Mouse (Mus musculus): ENCODE measurements around the gene Ccr10. TPM values are rescaled to one million over a fixed set of nuclear protein-coding genes. Genes with fewer than 3 reads are reported as not detected.
"Not testable (repeated sequence)": the region's sequence is repeated elsewhere in the genome, so short reads cannot be mapped to it uniquely, and the experiment has no call there.

Gene Ccr10
- polyA plus RNA-seq, 1 experiment from 2014 or later: 0.24 TPM

DNA sequence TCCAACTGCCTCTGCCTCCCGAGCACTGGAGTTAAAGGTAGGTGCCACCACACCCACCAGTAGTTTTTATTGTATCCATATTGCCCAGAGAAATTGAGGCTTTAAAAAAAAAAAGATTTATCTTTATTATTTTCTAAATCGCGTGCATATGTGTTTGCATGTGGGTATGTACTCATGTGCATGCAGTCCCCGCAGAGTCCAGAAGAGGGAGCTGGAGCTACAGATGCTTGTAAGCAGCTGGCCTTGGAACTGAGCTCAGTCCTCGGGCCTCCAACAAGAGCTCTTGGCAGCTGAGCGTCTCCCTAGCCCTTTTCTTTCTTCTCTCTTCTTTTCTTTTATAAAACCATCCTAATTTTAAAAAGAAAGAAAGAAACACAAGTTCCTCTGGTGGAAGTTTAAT is 43.5 kb downstream of the Ccr10 start:
- no peak for ATAC-seq (ENCODE audit: low FRiP score, low TSS enrichment)
- no peak overlapping the region for H3K4me3 ChIP-seq (ENCODE audit: low read length)
- peaks cover 3% of the 10 kb centered on the region; the same call in 1 of the 2 replicates for H3K9me3 ChIP-seq (ENCODE audit: control insufficient read depth, low read length)
- no peak overlapping the region for H3K9ac ChIP-seq (ENCODE audit: low read depth, low read length)
- no peak overlapping the region for H3K27ac ChIP-seq (ENCODE audit: low read depth, low read length)
- WGBS: 87% methylated on average over 6 of the region's 6 CpGs
- H3K36me3 ChIP-seq (ENCODE audit: control insufficient read depth, insufficient read depth, low read length): peaks cover 1% of the 10 kb centered on the region
- no peaks in the 10 kb centered on the region for H3K4me1 ChIP-seq (ENCODE audit: control insufficient read depth, insufficient read depth, low read length)
- no peaks in the 10 kb centered on the region for H3K27me3 ChIP-seq (ENCODE audit: control insufficient read depth, insufficient read depth, low read length)
- no peak overlapping the region for H3K4me2 ChIP-seq (replicated peaks; ENCODE audit: low read depth, low read length)

DNA sequence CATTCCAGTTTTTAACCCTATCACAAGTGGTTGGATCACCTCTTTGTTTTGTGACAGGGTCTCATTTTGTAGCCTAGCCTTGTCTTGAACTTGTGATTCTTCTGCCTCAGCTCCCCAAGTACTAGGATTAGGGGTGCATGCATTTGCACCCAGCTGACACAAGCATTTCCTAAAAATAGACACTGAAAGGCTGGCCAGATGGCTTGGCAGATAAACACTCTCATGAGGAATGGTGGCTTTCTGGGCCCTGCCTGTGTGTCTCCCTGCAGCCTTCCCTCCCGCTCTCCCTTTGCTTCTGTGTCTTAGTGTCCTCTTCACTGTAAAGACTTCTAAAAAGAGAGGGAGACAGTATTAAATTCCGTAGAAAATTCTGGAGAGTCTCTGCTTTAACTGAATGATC is 44.1 kb downstream of the Ccr10 start:
- peaks cover 6% of the 10 kb centered on the region for H3K36me3 ChIP-seq (ENCODE audit: control insufficient read depth, insufficient read depth, low read length)
- ATAC-seq (ENCODE audit: low FRiP score, low TSS enrichment): no peak
- 87% methylated on average over 2 of the region's 2 CpGs for WGBS

DNA sequence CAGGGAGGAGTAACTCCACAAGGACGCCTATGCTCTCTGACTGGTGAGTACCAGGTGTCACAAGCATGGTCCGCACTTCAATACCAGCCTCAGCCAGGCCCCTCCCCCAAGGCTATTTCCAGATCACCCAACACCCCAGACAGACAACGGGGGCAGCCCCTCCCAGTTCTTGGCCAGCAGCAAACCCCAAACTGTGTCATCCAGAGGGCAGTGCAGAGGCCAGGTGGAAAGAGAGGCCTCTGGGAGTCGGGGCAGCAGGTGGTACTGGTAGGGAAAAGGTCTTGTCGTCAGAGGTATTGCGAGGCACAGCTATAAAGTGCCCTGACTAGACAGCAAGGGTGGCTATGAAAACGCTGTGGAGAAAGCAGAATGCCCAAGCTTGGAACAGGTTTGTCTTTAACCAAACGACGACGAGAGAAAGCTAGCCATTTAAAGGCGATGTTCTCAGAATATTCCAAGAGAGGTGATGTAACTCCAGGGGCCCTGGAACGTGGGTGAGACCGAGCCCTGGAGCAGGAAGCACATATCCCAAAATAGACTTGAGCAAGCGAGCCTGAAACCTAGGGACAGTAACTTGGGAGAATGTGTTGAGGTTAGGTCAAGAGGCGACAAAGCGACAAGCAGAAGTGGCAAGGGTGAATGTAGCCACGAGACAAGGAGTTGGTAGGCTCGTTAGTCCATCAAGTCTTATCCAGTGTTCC is 45.0 kb downstream of the Ccr10 start:
- Histone ChIP-seq H3K9me3 (ENCODE audit: control insufficient read depth, low read length) (peaks cover 5% of the 10 kb centered on the region; the same call in 1 of the 2 replicates), H3K9ac (ENCODE audit: low read depth, low read length) (no peak overlapping the region), H3K4me3 (ENCODE audit: low read length) (no peak overlapping the region), H3K4me1 (ENCODE audit: control insufficient read depth, insufficient read depth, low read length) (no peaks in the 10 kb centered on the region), H3K36me3 (ENCODE audit: control insufficient read depth, insufficient read depth, low read length) (peaks cover 15% of the 10 kb centered on the region), H3K27me3 (ENCODE audit: control insufficient read depth, insufficient read depth, low read length) (no peaks in the 10 kb centered on the region), H3K4me2 (replicated peaks; ENCODE audit: low read depth, low read length) (no peak overlapping the region), H3K27ac (ENCODE audit: low read depth, low read length) (no peak overlapping the region)
- WGBS: 37% methylated on average over 18 of the region's 18 CpGs
- no peak for ATAC-seq (ENCODE audit: low FRiP score, low TSS enrichment)

More for the DNA sequence above, 44.1 kb downstream of the Ccr10 start:
- H3K4me3 ChIP-seq (ENCODE audit: low read length): no peak overlapping the region
- no peaks in the 10 kb centered on the region for H3K4me1 ChIP-seq (ENCODE audit: control insufficient read depth, insufficient read depth, low read length)
- H3K4me2 ChIP-seq (replicated peaks; ENCODE audit: low read depth, low read length): no peak overlapping the region
- H3K9me3 ChIP-seq (ENCODE audit: control insufficient read depth, low read length): peaks cover 5% of the 10 kb centered on the region; the same call in 1 of the 2 replicates
- no peaks in the 10 kb centered on the region for H3K27me3 ChIP-seq (ENCODE audit: control insufficient read depth, insufficient read depth, low read length)
- no peak overlapping the region for H3K9ac ChIP-seq (ENCODE audit: low read depth, low read length)
- no peak overlapping the region for H3K27ac ChIP-seq (ENCODE audit: low read depth, low read length)

- Histone ChIP-seq H3K4me2 (replicated peaks; ENCODE audit: low read depth, low read length) (no peak overlapping the region), H3K9me3 (ENCODE audit: control insufficient read depth, low read length) (peaks cover 5% of the 10 kb centered on the region; the same call in 1 of the 2 replicates), H3K36me3 (ENCODE audit: control insufficient read depth, insufficient read depth, low read length) (peaks cover 20% of the 10 kb centered on the region), H3K27me3 (ENCODE audit: control insufficient read depth, insufficient read depth, low read length) (no peaks in the 10 kb centered on the region), H3K9ac (ENCODE audit: low read depth, low read length) (no peak overlapping the region), H3K4me3 (ENCODE audit: low read length) (no peak overlapping the region), H3K27ac (ENCODE audit: low read depth, low read length) (no peak overlapping the region), H3K4me1 (ENCODE audit: control insufficient read depth, insufficient read depth, low read length) (no peaks in the 10 kb centered on the region)
- ATAC-seq (ENCODE audit: low FRiP score, low TSS enrichment): no peak
- WGBS: 83% methylated on average over 11 of the region's 11 CpGs
Measured at GRCm38 (mm10) chr11:101128996-101129577, 46.2 kb downstream of the Ccr10 start.

DNA sequence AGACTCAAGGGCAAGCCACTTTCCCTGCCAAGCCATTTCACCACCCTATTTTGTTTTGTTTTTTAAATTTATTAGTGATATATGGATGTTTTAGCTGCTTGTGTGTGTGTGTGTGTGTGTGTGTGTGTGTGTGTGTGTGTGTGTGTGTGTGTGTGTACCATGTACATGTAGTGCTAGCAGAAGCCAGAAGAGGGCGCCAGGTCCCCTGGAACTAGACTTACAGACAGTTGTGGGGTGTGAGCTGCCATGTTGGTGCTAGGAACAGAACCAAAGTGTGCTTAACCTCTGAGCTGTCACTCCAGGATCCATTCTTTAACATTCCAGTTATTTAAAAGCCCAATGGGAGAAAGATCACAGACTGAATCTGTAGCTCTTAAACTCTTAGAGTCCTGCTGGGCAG is 48.2 kb downstream of the Ccr10 start:
- 76% methylated on average over 1 of the region's 1 CpGs for WGBS
- no peak for ATAC-seq (ENCODE audit: low FRiP score, low TSS enrichment)

DNA sequence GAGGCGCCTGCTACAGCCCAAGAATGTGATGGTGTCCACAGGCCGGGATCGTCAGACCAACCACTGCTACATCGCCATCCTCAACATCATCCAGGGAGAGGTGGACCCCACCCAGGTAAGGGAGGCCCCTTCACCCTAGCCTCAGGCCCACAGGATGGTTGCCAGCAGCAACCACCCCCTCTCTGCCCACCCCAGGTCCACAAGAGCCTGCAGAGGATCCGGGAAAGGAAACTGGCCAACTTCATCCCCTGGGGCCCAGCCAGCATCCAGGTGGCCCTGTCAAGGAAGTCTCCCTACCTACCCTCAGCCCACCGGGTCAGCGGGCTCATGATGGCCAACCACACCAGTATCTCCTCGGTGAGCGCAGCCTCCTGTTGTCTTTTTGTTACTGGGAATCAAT is 50.2 kb downstream of the Ccr10 start:
- not testable (repeated sequence) for H3K9me3 ChIP-seq (ENCODE audit: control insufficient read depth, low read length); H3K4me2 ChIP-seq (replicated peaks; ENCODE audit: low read depth, low read length); H3K4me1 ChIP-seq (ENCODE audit: control insufficient read depth, insufficient read depth, low read length); H3K9ac ChIP-seq (ENCODE audit: low read depth, low read length); H3K27ac ChIP-seq (ENCODE audit: low read depth, low read length); H3K27me3 ChIP-seq (ENCODE audit: control insufficient read depth, insufficient read depth, low read length); H3K4me3 ChIP-seq (ENCODE audit: low read length); ATAC-seq (ENCODE audit: low FRiP score, low TSS enrichment)
- WGBS: 98% methylated on average over 5 of the region's 9 CpGs
- H3K36me3 ChIP-seq (ENCODE audit: control insufficient read depth, insufficient read depth, low read length): peaks cover 39% of the 10 kb centered on the region

More for the DNA sequence above, 48.2 kb downstream of the Ccr10 start:
- H3K4me3 ChIP-seq (ENCODE audit: low read length): no peak overlapping the region
- no peak overlapping the region for H3K9ac ChIP-seq (ENCODE audit: low read depth, low read length)
- H3K9me3 ChIP-seq (ENCODE audit: control insufficient read depth, low read length): peaks cover 5% of the 10 kb centered on the region; the same call in 1 of the 2 replicates
- H3K4me1 ChIP-seq (ENCODE audit: control insufficient read depth, insufficient read depth, low read length): no peaks in the 10 kb centered on the region
- no peak overlapping the region for H3K4me2 ChIP-seq (replicated peaks; ENCODE audit: low read depth, low read length)
- H3K27ac ChIP-seq (ENCODE audit: low read depth, low read length): no peak overlapping the region
- H3K36me3 ChIP-seq (ENCODE audit: control insufficient read depth, insufficient read depth, low read length): peaks cover 39% of the 10 kb centered on the region
- no peaks in the 10 kb centered on the region for H3K27me3 ChIP-seq (ENCODE audit: control insufficient read depth, insufficient read depth, low read length)

GRCm38 (mm10) chr11:101124494-101124893 is 50.7 kb downstream of the Ccr10 start:
- peaks cover 39% of the 10 kb centered on the region for H3K36me3 ChIP-seq (ENCODE audit: control insufficient read depth, insufficient read depth, low read length)
- H3K9me3 ChIP-seq (ENCODE audit: control insufficient read depth, low read length); H3K27me3 ChIP-seq (ENCODE audit: control insufficient read depth, insufficient read depth, low read length); H3K9ac ChIP-seq (ENCODE audit: low read depth, low read length); H3K27ac ChIP-seq (ENCODE audit: low read depth, low read length); H3K4me2 ChIP-seq (replicated peaks; ENCODE audit: low read depth, low read length); H3K4me3 ChIP-seq (ENCODE audit: low read length); ATAC-seq (ENCODE audit: low FRiP score, low TSS enrichment); H3K4me1 ChIP-seq (ENCODE audit: control insufficient read depth, insufficient read depth, low read length): not testable (repeated sequence)
- WGBS: 90% methylated on average over 8 of the region's 8 CpGs

Small RNA genes lying within 50 kb of the gene (microRNA-seq; reads per million reads assigned to microRNA genes)
- not detected for gene Gm27626

Other genes with a start within 250 kb of the Ccr10 start
- 25.3 and 40.0 TPM in 2 replicates for gene Stat3, start 235.9 kb downstream of the Ccr10 start, polyA plus RNA-seq (2014; fragmentation: Nextera tagmentation; extraction: Ambion mirVana)
- 40.7 and 45.1 TPM in 2 replicates for gene Cavin1, start 204.6 kb downstream of the Ccr10 start, polyA plus RNA-seq (2014; fragmentation: Nextera tagmentation; extraction: Ambion mirVana)
- 29.2 and 38.8 TPM in 2 replicates for gene Atp6v0a1, start 166.0 kb downstream of the Ccr10 start, polyA plus RNA-seq (2014; fragmentation: Nextera tagmentation; extraction: Ambion mirVana)
- gene Naglu, start 105.4 kb downstream of the Ccr10 start, polyA plus RNA-seq (2014; fragmentation: Nextera tagmentation; extraction: Ambion mirVana): 7.0 and 11.5 TPM in 2 replicates
- gene Hsd17b1, start 97.0 kb downstream of the Ccr10 start, polyA plus RNA-seq (2014; fragmentation: Nextera tagmentation; extraction: Ambion mirVana): 0.16 TPM in 1 of 2 replicates, not detected in the other
- gene Coasy, start 92.9 kb downstream of the Ccr10 start, polyA plus RNA-seq (2014; fragmentation: Nextera tagmentation; extraction: Ambion mirVana): 42.0 and 44.9 TPM in 2 replicates
- 39.7 and 48.7 TPM in 2 replicates for gene Mlx, start 88.2 kb downstream of the Ccr10 start, polyA plus RNA-seq (2014; fragmentation: Nextera tagmentation; extraction: Ambion mirVana)
- gene Psmc3ip, start 80.0 kb downstream of the Ccr10 start, polyA plus RNA-seq (2014; fragmentation: Nextera tagmentation; extraction: Ambion mirVana): 52.0 and 61.8 TPM in 2 replicates
- gene Retreg3, start 55.5 kb downstream of the Ccr10 start, polyA plus RNA-seq (2014; fragmentation: Nextera tagmentation; extraction: Ambion mirVana): 10.5 and 14.0 TPM in 2 replicates
- 81.9 and 95.4 TPM in 2 replicates for gene Tubg1, start 55.5 kb downstream of the Ccr10 start, polyA plus RNA-seq (2014; fragmentation: Nextera tagmentation; extraction: Ambion mirVana)
- gene Tubg2, start 19.5 kb downstream of the Ccr10 start, polyA plus RNA-seq (2014; fragmentation: Nextera tagmentation; extraction: Ambion mirVana): 3.7 and 4.5 TPM in 2 replicates
- gene Cntnap1, start 4.9 kb downstream of the Ccr10 start, polyA plus RNA-seq (2014; fragmentation: Nextera tagmentation; extraction: Ambion mirVana): 1.7 and 2.1 TPM in 2 replicates
- 17.0 and 17.9 TPM in 2 replicates for gene Plekhh3, start 4.1 kb downstream of the Ccr10 start, polyA plus RNA-seq (2014; fragmentation: Nextera tagmentation; extraction: Ambion mirVana)
- 18.2 and 27.4 TPM in 2 replicates for gene Ezh1, start 51.0 kb upstream of the Ccr10 start, polyA plus RNA-seq (2014; fragmentation: Nextera tagmentation; extraction: Ambion mirVana)
- 248 and 275 TPM in 2 replicates for gene Ramp2, start 70.6 kb upstream of the Ccr10 start, polyA plus RNA-seq (2014; fragmentation: Nextera tagmentation; extraction: Ambion mirVana)
- gene Vps25, start 78.3 kb upstream of the Ccr10 start, polyA plus RNA-seq (2014; fragmentation: Nextera tagmentation; extraction: Ambion mirVana): 154 and 160 TPM in 2 replicates
- 18.9 and 28.1 TPM in 2 replicates for gene Wnk4, start 85.1 kb upstream of the Ccr10 start, polyA plus RNA-seq (2014; fragmentation: Nextera tagmentation; extraction: Ambion mirVana)
- gene Cntd1, start 103.6 kb upstream of the Ccr10 start, polyA plus RNA-seq (2014; fragmentation: Nextera tagmentation; extraction: Ambion mirVana): 1.2 and 1.7 TPM in 2 replicates
- gene Coa3, start 103.7 kb upstream of the Ccr10 start, polyA plus RNA-seq (2014; fragmentation: Nextera tagmentation; extraction: Ambion mirVana): 204 and 207 TPM in 2 replicates
- gene Becn1, start 126.8 kb upstream of the Ccr10 start, polyA plus RNA-seq (2014; fragmentation: Nextera tagmentation; extraction: Ambion mirVana): 112 and 164 TPM in 2 replicates
- gene Psme3, start 140.8 kb upstream of the Ccr10 start, polyA plus RNA-seq (2014; fragmentation: Nextera tagmentation; extraction: Ambion mirVana): 113 and 130 TPM in 2 replicates
- gene Aoc2, start 149.6 kb upstream of the Ccr10 start, polyA plus RNA-seq (2014; fragmentation: Nextera tagmentation; extraction: Ambion mirVana): 1.9 TPM in 2 replicates
- 0.23 and 0.37 TPM in 2 replicates for gene Aoc3, start 155.2 kb upstream of the Ccr10 start, polyA plus RNA-seq (2014; fragmentation: Nextera tagmentation; extraction: Ambion mirVana)
- gene G6pc, start 192.1 kb upstream of the Ccr10 start, polyA plus RNA-seq (2014; fragmentation: Nextera tagmentation; extraction: Ambion mirVana): 0.08 TPM in 1 of 2 replicates, not detected in the other
- 85.2 and 99.0 TPM in 2 replicates for gene Aarsd1, start 242.2 kb upstream of the Ccr10 start, polyA plus RNA-seq (2014; fragmentation: Nextera tagmentation; extraction: Ambion mirVana)
- gene Gm27029, start 249.4 kb upstream of the Ccr10 start, polyA plus RNA-seq (2014; fragmentation: Nextera tagmentation; extraction: Ambion mirVana): 10.4 and 11.5 TPM in 2 replicates
- gene Rundc1, start 249.6 kb upstream of the Ccr10 start, polyA plus RNA-seq (2014; fragmentation: Nextera tagmentation; extraction: Ambion mirVana): 8.2 and 16.1 TPM in 2 replicates
- gene Ptges3l, start 249.9 kb upstream of the Ccr10 start, polyA plus RNA-seq (2014; fragmentation: Nextera tagmentation; extraction: Ambion mirVana): 8.9 and 10.3 TPM in 2 replicates